Mouse (Mus musculus) embryonic facial prominence, embryonic 14.5 days (tissue): ENCODE data around the gene 6430571L13Rik. TPM values are rescaled to one million over a fixed set of nuclear protein-coding genes. Genes with fewer than 3 reads are reported as not detected.

Experiments used
- ATAC-seq: fragments of 200-750 bp; cut with Nextera tagmentation; 2 replicates; pipeline ENCODE4 v1.8.0; 2017; ENCODE audit warnings: low read depth, moderate number of reproducible peaks, moderate TSS enrichment
- DNase-seq: peaks from one replicate; pipeline ENCODE4 v3.0.0-alpha.2; 2015; ENCODE audit warnings: low spot score
- H3K27ac ChIP-seq: fragments of 300-500 bp; sonication (generic); replicated peaks from 2 replicates; pipeline ENCODE4 v1.5.1; 2014; ENCODE audit warnings: low read depth, mild to moderate bottlenecking, low read length, moderate library complexity
- H3K27me3 ChIP-seq: fragments of 300-500 bp; sonication (generic); replicated peaks from 2 replicates; pipeline ENCODE4 v1.6.1; 2014; ENCODE audit warnings: low read length; ENCODE audit not compliant: control insufficient read depth, insufficient read depth
- H3K36me3 ChIP-seq: fragments of 300-500 bp; sonication (generic); 2 replicates; pipeline ENCODE4 v1.6.1; 2014; ENCODE audit warnings: low read length, mixed read lengths; ENCODE audit not compliant: control insufficient read depth, insufficient read depth
- H3K4me1 ChIP-seq: fragments of 300-500 bp; sonication (generic); 2 replicates; pipeline ENCODE4 v1.6.1; 2014; ENCODE audit warnings: antibody characterized with exemption, low read length; ENCODE audit not compliant: control insufficient read depth, insufficient read depth
- H3K4me2 ChIP-seq: fragments of 300-500 bp; sonication (generic); 2 replicates; pipeline ENCODE4 v1.6.1; 2014; ENCODE audit warnings: low read depth, mild to moderate bottlenecking, low read length, moderate library complexity, mixed read lengths
- H3K4me3 ChIP-seq: fragments of 300-500 bp; sonication (generic); 2 replicates; pipeline ENCODE4 v1.5.1; 2014; ENCODE audit warnings: low read depth, mild to moderate bottlenecking, low read length
- H3K9ac ChIP-seq: fragments of 300-500 bp; sonication (generic); 2 replicates; pipeline ENCODE4 v1.6.1; 2014; ENCODE audit warnings: low read depth, mild to moderate bottlenecking, low read length, moderate library complexity, mixed read lengths
- H3K9me3 ChIP-seq: fragments of 300-500 bp; sonication (generic); 2 replicates; pipeline ENCODE4 v1.6.1; 2016; ENCODE audit warnings: low read length; ENCODE audit not compliant: control insufficient read depth
- WGBS: fragments of 180-500 bp; shearing (Covaris S2); extraction: QIAGEN DNeasy Blood & Tissue Kit; methylation state at CpG from one replicate; pipeline ENCODE4 v1.1.7; 2014; 5-methylcytosine and 5-hydroxymethylcytosine counted together
- polyA plus RNA-seq: library from polyadenylated mRNA; unstranded; fragments of >200 nt; fragmentation: Nextera tagmentation; extraction: Ambion mirVana; gene quantifications from 2 replicates; pipeline ENCODE4 v1.2.1, GENCODE M21; 2014

6430571L13Rik gene
- polyA plus RNA-seq, 1 experiment from 2014 or later = 0.96 TPM

DNA sequence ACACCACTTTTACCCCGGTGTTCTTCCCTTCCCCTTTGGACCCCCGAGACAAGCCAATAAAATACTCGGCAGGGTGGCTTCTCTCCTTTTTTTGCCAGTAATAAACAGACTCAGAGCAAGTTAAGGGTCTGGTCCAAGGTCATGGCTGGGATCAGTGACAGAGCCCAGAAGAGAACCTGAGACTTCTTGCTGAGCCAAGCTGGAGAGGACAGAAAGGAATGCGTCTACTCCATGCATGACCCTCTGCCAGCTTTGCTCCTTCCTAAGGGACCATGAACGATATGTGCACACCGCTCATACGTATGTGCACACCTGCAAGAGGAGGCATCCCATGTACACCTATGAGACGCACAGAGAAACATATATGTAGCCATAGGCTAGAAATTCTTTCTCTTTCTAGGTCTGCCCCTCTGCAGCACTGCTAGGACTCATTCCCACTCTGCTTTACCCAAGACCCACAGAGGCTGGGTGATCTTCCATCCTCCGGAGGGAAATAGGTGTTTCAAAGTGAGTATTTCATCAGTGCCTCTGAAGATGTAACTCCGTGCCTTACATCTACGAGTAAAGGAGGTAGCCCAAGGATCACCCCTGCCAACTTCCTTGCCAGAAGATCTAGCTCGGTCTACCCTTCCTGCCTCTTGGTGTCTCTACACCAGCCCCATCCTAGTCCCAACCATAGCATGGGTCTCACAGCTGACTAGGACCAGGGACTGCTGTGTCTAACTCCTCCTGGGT, 676 bp downstream of the 6430571L13Rik start:
- WGBS = 48% methylated on average over 12 of the region's 12 CpGs

DNA sequence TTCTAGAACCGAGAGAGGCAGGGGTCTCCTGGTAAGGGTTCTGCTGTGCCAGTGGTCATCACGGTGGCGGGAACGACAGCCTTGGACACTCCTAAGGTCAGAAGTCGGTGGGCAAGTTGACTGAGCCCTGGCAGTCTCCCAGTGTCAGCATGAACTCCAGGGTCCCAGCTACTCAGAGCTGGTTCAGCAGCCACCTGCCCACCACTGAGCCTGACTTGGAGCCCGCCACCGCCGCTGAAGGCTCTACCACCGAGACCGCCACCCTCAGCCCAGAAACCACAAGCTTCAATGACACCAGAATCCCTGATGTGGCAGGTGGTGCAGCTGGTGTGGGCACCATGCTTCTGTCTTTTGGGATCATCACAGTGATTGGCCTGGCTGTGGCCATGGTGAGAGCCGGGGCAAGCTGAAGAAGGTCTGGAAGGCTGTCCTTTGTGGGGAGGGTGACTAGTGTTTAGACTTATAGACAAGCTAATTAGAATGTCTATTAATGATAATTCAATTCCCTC, 1.9 kb downstream of the 6430571L13Rik start:
- 85% methylated on average over 11 of the region's 11 CpGs for WGBS
- H3K9me3 ChIP-seq = no peaks in the 10 kb centered on the region
- H3K27ac ChIP-seq = no peak overlapping the region
- H3K36me3 ChIP-seq = no peaks in the 10 kb centered on the region
- peaks cover 10% of the 10 kb centered on the region; the same call in 1 of the 2 replicates for H3K4me1 ChIP-seq
- H3K27me3 ChIP-seq = 0 out of 2 replicates have a peak, but pooled peaks cover 2% of the 10 kb centered on the region
- no peak overlapping the region for H3K4me3 ChIP-seq
- no peak overlapping the region for H3K4me2 ChIP-seq
- H3K9ac ChIP-seq = no peak overlapping the region
- no peak for DNase-seq
- no peak for ATAC-seq

More for the DNA sequence above, 676 bp downstream of the 6430571L13Rik start:
- Histone ChIP-seq H3K4me1 (peaks cover 10% of the 10 kb centered on the region; the same call in 1 of the 2 replicates), H3K4me3 (peak overlapping the region; percentile 58), H3K9ac (peak overlapping the region; percentile 68), H3K4me2 (peak overlapping the region; percentile 86), H3K36me3 (no peaks in the 10 kb centered on the region), H3K27me3 (0 out of 2 replicates have a peak, but pooled peaks cover 2% of the 10 kb centered on the region), H3K27ac (no peak overlapping the region), H3K9me3 (no peaks in the 10 kb centered on the region)
- ATAC-seq (no peak), DNase-seq (no peak)

DNA sequence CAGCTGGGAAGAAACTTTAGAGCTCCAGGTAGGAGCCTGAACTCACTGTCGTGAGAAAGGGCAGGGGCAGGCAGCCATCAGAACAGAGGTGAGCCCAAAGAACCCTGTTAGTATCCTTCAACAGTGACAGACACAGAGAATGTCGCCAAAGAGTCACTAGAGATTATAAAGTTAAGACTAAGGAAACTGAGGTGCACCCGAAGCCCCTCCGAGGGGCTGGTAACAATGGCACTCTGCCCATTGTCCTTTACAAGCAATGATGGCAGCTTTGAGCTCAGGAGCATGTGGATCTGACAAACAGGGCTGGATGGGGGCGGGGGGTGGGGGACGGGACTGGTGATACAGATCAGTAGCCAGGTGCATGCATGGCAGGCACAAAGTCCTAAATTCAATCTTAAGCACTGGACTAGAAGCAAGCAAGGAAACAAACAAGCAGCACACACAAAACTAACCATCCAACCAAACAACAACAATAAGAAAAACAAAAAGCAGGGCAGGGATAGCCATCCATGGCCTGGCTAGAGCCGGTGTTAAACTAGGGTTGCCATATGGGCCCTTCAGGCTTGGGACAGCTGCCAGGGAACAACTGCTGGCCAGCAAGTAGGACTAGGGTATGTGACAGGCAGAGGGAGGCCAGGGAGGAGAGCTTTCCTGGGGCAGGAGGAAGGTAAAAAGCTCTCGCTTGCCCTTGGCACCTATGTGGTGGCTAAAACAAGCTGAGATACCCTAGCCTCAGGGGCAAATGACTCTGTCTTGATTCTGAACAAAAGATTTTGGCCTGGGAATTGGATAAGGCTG, 2.9 kb downstream of the 6430571L13Rik start:
- H3K4me3 ChIP-seq = no peak overlapping the region
- peaks cover 5% of the 10 kb centered on the region; the same call in 1 of the 2 replicates for H3K4me1 ChIP-seq
- H3K27ac ChIP-seq = no peak overlapping the region
- H3K4me2 ChIP-seq = no peak overlapping the region
- ATAC-seq (no peak), DNase-seq (no peak)
- WGBS = 69% methylated on average over 8 of the region's 8 CpGs
- no peaks in the 10 kb centered on the region for H3K9me3 ChIP-seq
- no peak overlapping the region for H3K9ac ChIP-seq
- H3K36me3 ChIP-seq = no peaks in the 10 kb centered on the region
- H3K27me3 ChIP-seq = 0 out of 2 replicates have a peak, but pooled peaks cover 2% of the 10 kb centered on the region

DNA sequence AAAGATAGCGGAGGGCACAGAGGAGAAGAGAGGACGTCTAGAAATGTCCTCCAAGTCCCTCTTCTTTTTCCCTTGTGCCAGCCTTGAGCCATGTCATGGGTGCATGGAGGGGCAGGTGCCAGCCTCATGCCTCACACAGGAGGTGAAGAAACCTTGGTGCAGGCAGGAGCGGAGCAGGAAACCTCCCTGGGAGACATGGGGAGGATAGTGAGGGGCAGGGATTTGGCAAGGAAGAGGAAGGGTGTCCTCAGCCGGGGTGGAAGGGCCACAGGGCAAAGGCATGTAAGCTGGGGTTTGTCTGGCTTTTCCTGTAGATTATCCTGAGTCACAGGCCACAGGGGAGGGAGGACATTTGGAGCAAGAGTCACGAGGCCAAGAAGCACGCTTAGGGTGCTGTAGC, 3.6 kb downstream of the 6430571L13Rik start:
- no peak overlapping the region for H3K4me3 ChIP-seq
- H3K27me3 ChIP-seq = 0 out of 2 replicates have a peak, but pooled peaks cover 2% of the 10 kb centered on the region
- no peaks in the 10 kb centered on the region for H3K36me3 ChIP-seq
- no peak overlapping the region for H3K27ac ChIP-seq
- WGBS = 63% methylated on average over 6 of the region's 6 CpGs
- no peaks in the 10 kb centered on the region for H3K4me1 ChIP-seq
- H3K4me2 ChIP-seq = no peak overlapping the region
- DNase-seq (no peak), ATAC-seq (no peak)
- no peaks in the 10 kb centered on the region for H3K9me3 ChIP-seq
- no peak overlapping the region for H3K9ac ChIP-seq

DNA sequence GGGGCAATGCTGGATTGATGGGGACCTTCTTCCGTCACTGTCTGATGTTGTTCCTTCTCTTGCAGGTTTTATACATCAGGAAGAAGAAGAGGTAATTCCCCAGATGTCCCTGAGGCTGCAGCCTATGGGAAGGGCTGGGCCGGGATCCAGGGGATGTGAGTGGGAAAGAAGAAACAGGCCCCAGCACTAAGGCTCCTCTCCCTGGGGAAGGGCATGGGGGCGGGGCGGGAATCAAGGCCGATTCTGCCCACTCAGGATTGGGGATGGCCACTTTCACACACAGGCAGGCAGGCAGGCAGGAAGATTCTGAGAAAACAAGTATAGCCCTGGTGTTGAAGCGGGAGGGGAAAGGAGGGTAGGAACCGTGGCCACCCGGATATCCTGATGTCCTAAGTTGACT, 5.7 kb downstream of the 6430571L13Rik start:
- no peak overlapping the region for H3K4me3 ChIP-seq
- WGBS = 86% methylated on average over 8 of the region's 8 CpGs
- no peak overlapping the region for H3K4me2 ChIP-seq
- ATAC-seq = no peak
- H3K4me1 ChIP-seq = no peaks in the 10 kb centered on the region
- no peak overlapping the region for H3K27ac ChIP-seq
- H3K9me3 ChIP-seq = no peaks in the 10 kb centered on the region
- H3K36me3 ChIP-seq = no peaks in the 10 kb centered on the region
- H3K9ac ChIP-seq = no peak overlapping the region
- H3K27me3 ChIP-seq = 0 out of 2 replicates have a peak, but pooled peaks cover 2% of the 10 kb centered on the region
- no peak for DNase-seq

DNA sequence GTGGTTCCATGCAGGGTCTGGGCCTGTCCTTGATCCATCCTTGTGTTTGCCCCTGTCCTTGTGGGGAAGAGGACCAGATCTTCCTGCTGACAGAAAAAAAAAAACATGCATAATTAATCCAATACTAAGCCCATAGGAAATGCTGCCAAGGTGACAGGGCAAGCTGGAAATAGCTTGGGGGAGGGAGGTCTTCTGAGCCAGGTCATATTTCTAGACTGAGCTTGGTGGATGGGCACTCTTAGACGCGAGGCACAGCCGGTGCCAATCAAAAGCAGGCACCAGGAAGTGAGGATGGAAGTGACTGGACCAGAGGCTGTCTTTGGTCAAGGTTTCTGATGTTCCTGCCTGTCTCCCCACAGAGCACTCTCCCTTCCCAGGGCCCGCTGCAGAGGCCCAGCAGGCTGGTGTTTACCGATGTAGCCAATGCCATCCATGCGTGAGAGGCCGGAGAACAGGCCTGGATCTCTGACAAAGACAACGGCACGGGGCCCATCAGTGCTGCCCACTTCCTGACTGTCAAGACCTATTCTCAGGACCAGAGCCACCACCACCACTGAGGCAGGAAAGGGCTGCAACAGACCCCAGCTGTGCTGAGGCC, 7.3 kb downstream of the 6430571L13Rik start:
- Histone ChIP-seq H3K27me3 (no peaks in the 10 kb centered on the region), H3K9me3 (no peaks in the 10 kb centered on the region), H3K4me3 (no peak overlapping the region), H3K36me3 (no peaks in the 10 kb centered on the region), H3K9ac (no peak overlapping the region), H3K4me1 (no peaks in the 10 kb centered on the region), H3K4me2 (no peak overlapping the region), H3K27ac (no peak overlapping the region)
- whole genome bisulfite sequencing = 65% methylated on average over 9 of the region's 9 CpGs
- no peak for ATAC-seq
- DNase-seq = no peak

DNA sequence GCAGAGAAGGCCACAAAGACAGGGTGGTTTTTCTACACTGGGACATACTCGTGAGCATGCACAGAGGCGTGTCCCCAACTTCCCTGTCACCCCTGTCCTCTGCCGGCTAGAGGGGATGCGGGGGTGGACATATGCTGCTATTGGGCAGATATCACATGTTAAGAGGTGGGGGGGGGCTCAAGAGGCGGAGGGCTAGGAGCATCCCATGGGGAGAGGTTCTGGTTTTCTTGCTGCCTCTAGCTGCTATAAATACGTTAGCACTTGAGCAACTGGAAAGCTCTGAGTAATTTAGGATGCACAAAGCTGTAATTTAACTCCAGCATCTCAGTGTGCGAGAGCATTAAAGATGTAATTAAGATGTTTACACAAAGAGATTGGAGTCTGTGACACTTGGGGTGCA, 8.9 kb downstream of the 6430571L13Rik start:
- Histone ChIP-seq H3K4me1 (no peaks in the 10 kb centered on the region), H3K27me3 (no peaks in the 10 kb centered on the region), H3K9me3 (no peaks in the 10 kb centered on the region), H3K9ac (no peak overlapping the region), H3K27ac (no peak overlapping the region), H3K4me3 (no peak overlapping the region), H3K4me2 (no peak overlapping the region), H3K36me3 (no peaks in the 10 kb centered on the region)
- WGBS = 61% methylated on average over 7 of the region's 7 CpGs
- DNase-seq (peak; percentile 7), ATAC-seq (no peak)

DNA sequence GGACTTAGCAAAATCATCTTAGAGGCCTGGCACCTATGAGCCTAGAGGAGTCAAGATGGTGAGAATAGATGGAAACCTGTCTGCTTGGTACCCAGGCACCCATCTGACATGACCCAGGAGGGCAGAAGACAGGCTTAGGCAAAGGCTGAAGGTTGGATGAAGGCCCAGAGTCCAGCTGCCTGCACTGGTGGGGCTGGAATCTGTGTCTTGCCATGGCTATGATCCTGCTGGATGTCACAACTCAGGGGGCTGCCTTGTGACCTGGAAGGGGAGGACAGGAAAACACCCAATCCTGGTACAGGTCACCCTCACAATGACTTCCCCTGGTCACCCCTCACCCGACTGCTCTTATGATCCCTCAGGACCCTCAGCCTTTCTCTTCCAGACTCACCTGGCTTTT, 14.4 kb downstream of the 6430571L13Rik start:
- 67% methylated on average over 1 of the region's 1 CpGs for WGBS
- no peaks in the 10 kb centered on the region for H3K36me3 ChIP-seq
- peaks cover 3% of the 10 kb centered on the region; the same call in 1 of the 2 replicates for H3K27me3 ChIP-seq
- ATAC-seq = no peak
- no peak for DNase-seq
- H3K27ac ChIP-seq = no peak overlapping the region
- H3K4me2 ChIP-seq = no peak overlapping the region
- H3K4me3 ChIP-seq = no peak overlapping the region
- H3K9me3 ChIP-seq = no peaks in the 10 kb centered on the region
- no peaks in the 10 kb centered on the region for H3K4me1 ChIP-seq
- H3K9ac ChIP-seq = no peak overlapping the region
